Comparison of ENCODE assay signal across 15 mouse cellular contexts in genomic region chr16:21781277-21781676, GRCm38 (mm10).
"Had no signal": no experiment of that assay in that cellular context is flagged by ENCODE, and none has a peak within 500 bp of the region (broad histone marks: within the 10 kb centered on the region; RNA-seq: fewer than 3 reads in every experiment).

No protein-coding gene starts in this region.

- H3K27me3 ChIP-seq: limb, embryonic 12.5 days; limb, embryonic 15.5 days; lung, embryonic 15.5 days had no signal

- H3K36me3 ChIP-seq: limb, embryonic 12.5 days; limb, embryonic 15.5 days; lung, embryonic 15.5 days had no signal

- DNase-seq: kidney, adult 18-20 months; kidney, postnatal 10 days; kidney, postnatal 4 days; left cerebral cortex, postnatal 4 days; lung, adult 18-20 months; lung, postnatal 10 days; lung, postnatal 4 days; midbrain, embryonic 14.5 days; thymus, postnatal 25 days had no signal

- H3K27ac ChIP-seq: hindbrain, postnatal 0 days; limb, embryonic 12.5 days; limb, embryonic 15.5 days; lung, embryonic 15.5 days had no signal

- H3K4me1 ChIP-seq: limb, embryonic 12.5 days; limb, embryonic 15.5 days; lung, embryonic 15.5 days had no signal

- H3K4me2 ChIP-seq: limb, embryonic 12.5 days; limb, embryonic 15.5 days; lung, embryonic 15.5 days; midbrain, embryonic 11.5 days had no signal

- H3K9ac ChIP-seq: limb, embryonic 12.5 days; limb, embryonic 15.5 days; lung, embryonic 15.5 days had no signal

- H3K4me3 ChIP-seq: limb, embryonic 12.5 days; limb, embryonic 15.5 days; lung, embryonic 15.5 days had no signal

- ATAC-seq: hindbrain, postnatal 0 days; inflammation-experienced regulatory T-cells, adult 6 months had no signal

- H3K9me3 ChIP-seq: limb, embryonic 12.5 days; limb, embryonic 15.5 days; lung, embryonic 15.5 days had no signal
